Mouse (Mus musculus): Measurements from ENCODE around the gene Ppp1r16b.
A peak's percentile ranks its signal among the peaks of the same experiment; 100 is the strongest.

Ppp1r16b gene

DNA sequence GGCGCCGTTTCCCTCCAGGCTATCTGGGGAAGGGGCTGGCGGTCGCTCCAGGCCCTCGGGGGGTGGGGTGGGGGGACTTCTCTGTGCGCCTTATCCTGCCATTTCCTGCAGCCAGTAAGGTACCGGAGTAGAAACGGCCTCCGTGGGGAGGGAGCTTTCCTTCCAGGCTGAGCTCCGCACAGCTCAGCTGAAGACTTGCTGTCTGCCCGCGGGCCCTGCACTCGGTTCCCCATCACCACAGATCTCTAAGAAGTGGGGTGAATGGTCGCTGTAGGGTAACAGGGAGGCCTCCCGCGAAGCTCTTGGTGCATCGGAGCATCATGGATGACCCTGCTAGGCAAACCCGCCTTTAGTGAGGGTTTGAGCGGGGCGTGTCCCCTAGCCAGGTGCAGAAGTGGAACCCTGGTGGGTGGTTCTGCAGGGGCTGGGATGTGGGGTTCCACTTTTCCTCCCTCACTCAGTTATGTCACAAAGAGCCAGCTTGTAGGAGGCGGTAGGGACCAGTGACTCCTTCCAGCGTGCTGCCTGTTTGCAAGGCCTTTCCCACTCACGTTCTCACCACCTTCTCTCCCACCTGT, 3.3 kb downstream of the Ppp1r16b start:
- DNase-seq, result peak; percentile 91

DNA sequence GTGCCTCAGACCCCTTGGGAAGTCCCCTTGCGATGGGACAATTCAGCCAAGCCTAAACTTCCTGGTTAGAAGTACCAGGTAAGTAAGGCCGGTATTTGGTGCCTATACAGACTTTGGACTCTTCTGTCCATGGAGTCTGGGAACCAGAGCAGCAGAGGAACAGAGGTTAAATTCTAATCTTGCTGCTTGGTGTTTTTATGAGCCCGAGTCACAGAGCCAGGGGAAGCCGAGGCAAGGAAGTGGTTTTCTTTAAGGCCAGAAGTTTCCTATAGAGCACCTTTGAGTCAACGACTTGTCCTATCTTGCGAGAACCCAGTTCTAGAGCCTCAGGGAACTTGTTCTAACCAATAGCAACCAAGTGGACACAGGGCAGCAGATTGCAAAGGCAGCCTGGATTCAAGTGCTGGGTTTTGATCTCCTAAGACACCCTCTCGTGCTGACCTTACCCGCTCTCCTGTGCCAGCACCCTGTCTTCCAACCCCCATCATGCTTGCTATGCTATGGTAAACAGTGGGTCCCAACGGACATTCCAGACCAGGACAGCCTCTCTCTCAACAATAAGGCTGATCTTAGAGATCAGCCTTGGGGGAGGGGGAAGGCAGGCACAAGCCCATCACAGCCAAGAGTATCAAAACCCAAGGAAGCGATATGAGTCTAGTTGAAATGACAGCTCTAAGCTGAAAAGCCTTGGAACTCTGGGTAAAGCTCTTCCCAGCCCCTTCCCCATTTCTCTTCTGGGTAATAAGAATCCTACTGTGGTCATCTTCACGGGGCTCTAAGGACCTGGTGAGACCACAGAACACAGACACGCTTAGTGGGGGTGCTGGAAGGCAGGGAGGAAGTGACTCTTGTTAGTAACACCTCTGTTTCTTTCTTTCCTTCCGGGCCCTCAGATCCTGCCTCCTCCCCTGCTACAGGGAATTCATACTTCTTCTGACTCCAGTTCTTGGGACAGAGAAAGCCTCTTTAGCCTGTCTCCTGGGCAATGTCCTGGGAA, 4.3 kb downstream of the Ppp1r16b start:
- DNase-seq, result peak; percentile 87

DNA sequence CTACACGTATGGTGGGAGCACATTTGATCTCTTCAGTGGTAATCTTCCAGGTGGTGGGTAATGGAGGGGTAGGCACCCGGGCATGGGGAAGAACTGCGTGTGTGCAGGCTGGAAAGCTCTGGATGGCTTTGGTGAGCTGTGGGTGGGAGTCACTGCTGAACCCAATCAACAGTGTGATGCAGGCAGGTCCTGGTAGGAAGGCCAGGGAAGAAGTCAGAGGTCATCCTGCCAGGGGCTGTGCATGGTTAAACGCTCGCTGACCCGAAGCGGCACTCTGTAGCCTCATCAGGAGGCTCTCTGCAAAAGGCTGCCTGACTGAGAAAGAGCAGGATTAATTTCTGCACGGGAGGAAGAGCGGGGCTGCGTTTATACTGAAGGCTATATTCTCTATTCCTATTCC, 5.4 kb downstream of the Ppp1r16b start:
- no peak for DNase-seq

DNA sequence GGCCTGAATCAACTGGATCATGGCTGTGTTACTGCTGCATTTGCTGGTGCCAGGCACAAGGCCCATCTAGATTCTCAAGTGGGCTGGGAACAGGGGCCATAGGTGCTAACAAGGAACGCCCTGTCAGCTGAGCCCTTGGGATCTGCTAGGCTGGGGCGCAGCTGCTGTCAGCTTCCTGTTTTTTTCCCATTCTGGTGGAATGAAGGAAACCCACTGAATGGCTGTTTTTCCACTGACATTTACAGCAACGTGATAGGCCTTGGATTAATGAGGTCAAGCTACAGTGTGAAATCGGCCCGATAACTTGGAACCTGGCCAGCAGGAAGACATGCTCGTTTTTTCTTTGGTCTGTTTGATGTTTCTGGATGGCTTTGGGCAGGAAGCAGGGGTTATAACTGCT, 7.6 kb downstream of the Ppp1r16b start:
- peak; percentile 99 for DNase-seq

- DNase-seq, result peak; percentile 93
Observed at GRCm38 (mm10) chr2:158673493-158673892, 8.3 kb downstream of the Ppp1r16b start.

DNA sequence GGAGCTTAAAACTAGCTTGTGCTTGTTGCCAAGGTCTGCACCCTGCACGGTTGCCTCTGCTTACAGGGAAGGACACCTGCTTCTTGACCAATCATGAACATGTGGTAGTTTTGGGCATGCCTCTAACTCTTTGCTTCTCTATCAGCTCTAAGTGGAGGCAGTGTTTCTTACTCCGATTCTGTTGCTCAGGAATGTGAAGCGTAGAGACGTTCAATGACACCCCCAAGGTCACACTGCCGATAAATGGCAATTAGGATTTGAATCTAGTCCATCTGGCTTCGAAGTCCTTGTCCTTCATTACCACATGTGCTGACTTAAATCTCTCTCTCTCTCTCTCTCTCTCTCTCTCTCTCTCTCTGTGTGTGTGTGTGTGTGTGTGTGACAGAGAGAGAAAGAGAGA, 8.9 kb downstream of the Ppp1r16b start:
- DNase-seq, result no peak

GRCm38 (mm10) chr2:158674759-158675158, 9.6 kb downstream of the Ppp1r16b start:
- DNase-seq, result no peak

DNA sequence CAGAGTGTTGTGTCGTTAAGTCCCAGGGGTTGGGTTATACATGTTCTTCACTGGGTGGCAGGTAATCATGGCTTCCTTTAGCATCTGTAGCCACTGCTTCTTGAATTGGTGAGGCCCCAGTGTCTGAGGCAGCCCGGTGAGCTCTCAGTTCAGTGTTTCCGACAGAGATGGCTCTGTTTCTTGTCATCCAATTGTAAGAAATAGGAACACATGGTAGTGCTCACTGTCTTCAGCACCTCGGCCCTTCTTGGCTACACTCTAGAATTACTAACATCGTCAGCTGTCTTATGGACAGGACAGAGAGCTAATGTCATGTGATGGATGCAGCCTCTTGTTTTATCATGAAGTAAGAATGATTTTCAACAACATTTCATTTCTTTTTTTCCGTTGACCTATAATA, 10.0 kb downstream of the Ppp1r16b start:
- no peak for DNase-seq

- DNase-seq, result no peak
Observed at GRCm38 (mm10) chr2:158675907-158676533, 10.8 kb downstream of the Ppp1r16b start.

DNA sequence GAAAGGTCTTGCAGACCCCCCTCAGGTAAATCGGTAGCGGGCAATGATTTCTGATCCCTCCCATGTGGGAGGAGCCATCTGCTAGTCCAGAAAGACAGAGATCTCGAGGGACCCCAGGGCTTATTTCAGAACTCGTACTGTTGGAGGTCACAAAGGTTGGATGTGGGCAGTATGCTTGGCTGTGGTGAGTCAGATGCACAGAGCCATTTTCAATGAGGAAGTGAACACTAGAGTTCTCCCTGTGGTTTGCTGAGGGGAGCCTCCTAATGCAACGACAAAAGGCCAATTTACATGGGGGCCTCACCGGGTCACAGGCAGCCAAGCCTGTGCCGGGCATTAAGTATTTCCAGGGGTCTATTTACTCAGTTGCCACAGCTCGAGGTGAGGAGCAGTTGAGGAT, 12.7 kb downstream of the Ppp1r16b start:
- no peak for DNase-seq

- no peak for DNase-seq
Observed at GRCm38 (mm10) chr2:158679091-158679490, 13.9 kb downstream of the Ppp1r16b start.

- no peak for DNase-seq
Observed at GRCm38 (mm10) chr2:158680357-158680889, 15.2 kb downstream of the Ppp1r16b start.

DNA sequence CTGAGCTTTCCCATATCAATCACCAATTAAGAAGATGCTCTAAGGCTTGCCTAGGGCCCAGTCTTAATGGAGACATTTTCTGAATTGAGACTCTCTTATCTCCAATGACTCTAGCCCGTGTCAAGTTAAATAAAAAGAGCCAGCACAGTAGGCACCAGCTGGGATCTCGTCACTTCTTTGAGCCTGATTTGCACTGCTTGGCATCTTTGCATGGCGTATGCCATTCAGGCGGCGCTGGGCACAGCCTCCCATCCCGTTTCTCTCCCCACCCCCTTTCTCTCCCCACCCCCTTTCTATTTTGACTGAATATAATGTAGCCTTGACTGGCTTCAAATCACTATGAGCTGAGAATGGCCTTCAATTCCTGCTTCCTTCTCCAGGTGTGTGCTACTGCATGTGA, 16.5 kb downstream of the Ppp1r16b start:
- DNase-seq, result no peak

DNA sequence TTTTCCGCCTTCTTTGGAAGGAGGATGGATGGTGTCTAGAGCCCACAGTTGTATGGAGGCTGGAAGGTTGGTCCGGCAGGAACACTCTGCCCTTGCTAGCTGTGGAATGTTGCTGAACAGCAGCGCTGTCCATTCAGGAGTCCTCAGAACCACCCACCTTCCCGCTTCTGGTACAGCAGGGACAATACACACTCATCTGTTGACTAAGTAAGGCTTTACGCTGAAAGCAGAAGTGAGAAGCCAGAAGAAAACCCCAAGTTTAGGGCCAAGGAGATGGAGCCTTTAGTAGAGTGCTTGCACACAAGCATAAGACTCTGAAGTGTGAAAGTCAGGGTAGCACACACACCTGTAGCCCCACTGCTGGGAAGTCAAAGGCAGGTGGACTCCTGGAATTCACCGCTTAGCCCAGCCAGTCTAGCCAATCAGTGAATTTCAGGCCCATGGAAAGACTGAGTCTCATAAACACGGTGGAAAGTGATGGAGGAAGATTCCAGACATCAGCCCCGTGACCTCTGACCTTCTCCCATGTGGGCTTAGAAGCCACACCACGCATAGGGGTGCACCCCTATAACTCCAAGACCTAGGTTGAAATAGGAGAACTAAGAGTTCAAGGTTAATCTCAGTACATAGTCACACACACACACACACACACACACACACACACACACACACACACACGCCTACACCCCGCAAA, 17.3 kb downstream of the Ppp1r16b start:
- DNase-seq, result no peak

DNA sequence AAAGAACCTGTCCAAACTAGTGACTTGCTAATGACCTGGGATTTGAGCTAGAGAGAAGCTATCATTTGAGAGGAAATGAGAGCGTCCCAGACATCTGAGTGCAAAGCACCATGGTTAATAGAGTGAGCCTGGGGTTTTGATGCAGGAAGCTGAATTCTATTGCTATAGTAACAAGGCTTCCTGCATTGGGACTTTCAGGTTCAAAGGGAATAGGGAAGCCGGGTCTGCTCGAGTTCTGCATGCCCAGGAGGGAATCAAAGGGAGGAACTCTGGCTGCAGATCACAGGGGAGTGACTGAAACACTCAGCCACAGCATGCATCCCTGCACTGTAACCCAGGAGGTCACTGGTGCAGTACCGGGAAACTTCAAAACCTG, 17.8 kb downstream of the Ppp1r16b start:
- DNase-seq, result no peak

DNA sequence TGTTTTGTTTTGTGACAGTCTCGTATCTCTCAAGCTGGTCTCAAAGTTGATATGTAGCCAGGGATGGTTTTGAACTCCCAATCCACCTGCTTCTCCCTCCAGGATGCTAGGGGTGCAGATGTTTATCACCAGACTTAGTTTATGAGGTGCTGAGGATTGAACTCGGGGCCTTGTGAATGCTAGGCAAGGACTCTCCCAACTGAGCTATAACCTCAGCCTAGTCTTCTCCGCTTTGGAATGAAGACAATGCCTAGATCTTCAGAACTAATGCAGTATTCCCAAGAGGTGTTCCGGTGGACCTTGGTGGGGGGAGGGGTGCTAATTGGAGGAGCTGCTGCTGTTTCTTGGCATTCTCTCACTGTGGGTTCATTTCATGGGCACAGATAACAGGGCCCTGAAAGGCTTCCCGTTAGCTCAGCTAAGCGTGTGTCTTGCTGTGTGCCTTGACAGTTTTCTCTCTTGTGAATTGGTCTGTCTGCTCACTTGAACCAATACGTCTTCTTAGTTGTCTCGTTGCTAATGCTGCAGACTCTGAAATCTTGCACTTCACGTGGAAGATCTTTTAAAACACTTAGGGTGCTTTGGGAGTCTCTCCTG, 19.1 kb downstream of the Ppp1r16b start:
- DNase-seq, result no peak

DNA sequence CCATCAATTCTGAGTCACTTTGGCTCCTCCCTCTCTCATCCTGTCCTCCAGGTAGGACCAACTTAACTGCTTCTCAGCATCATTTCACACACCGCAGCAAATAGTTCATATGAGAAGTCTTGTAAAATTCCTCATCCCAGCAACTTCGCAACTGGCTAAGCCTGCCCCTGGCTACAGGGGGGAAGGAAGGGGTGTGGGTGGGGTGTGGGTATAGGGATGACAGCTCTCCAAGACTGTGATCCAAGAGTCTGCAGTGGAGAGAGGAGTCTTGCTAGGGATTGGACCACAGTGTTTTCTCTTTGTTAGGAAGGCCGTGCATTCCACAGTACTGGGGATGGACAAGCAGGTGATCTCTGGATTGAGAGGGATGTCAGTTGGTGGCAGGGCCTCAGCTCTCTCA, 19.7 kb downstream of the Ppp1r16b start:
- no peak for DNase-seq

- no peak for DNase-seq
Observed at GRCm38 (mm10) chr2:158686394-158686793, 21.2 kb downstream of the Ppp1r16b start.

GRCm38 (mm10) chr2:158687804-158688241, 22.6 kb downstream of the Ppp1r16b start:
- DNase-seq, result peak; percentile 98

DNA sequence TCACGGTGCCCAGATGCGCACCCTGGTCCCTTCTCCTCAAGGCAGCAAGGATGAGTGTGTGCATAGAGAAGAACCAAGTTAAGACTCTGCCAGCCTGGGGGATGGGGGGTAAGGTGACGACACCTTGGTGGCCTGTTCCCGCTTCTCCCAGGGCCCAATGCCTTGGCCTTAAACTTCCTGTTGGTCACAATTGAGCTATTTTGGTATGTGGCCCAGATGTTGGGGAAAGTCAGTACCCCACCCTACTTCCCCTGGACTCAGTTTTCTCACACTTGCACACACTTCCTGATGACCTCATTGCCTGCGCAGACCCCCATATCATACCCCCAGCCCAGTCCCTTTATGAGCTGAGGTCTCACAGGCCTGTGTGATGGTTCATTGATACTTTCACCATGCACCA, 23.9 kb downstream of the Ppp1r16b start:
- peak; percentile 94 for DNase-seq

DNA sequence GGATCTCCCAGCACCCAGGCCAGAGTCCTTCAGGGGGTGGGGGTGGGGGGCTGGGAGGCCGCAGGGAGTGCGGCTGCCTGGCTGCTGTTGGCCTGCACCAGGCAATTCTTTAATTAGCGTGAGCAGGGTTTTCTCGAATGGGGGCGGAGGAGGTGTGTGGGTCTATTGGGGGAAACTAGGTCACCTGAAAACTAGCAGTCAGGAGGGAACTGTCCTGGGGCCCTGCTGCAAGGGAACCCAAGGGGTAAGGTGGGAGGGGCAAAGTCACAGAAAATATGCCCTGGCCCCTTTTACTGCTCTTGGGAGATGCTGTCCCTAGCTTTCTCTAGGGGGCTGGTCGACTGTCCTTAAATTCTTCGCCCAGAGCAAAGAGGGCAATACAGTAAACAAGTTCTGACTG, 24.4 kb downstream of the Ppp1r16b start:
- no peak for DNase-seq

DNA sequence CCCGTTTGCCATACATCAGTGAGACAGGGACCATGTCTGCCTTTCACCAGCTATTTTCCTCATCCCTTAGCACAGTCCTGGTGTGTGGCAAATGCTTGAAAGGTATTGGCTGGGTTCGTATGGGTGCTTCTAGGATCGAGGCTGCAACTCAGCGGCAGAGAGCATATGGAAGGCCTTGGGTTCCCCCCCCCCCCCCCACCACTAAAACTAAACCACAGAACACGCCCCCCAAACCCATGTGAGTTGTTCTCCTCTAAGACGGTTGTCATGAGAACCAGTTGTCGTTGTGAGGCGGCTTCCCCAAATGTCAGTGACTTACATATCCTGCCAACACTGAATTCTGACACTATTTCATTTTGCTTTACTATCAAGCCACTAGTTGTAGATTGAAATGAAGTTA, 24.9 kb downstream of the Ppp1r16b start:
- DNase-seq, result no peak

GRCm38 (mm10) chr2:158692191-158692590, 27.0 kb downstream of the Ppp1r16b start:
- DNase-seq, result no peak

All from heart, adult 11 months (tissue).